Mouse (Mus musculus): ENCODE measurements at regions not wholly inside any gene's neighbourhood (a gene's known extent, or its start where the extent isn't known, plus 50 kb on each side); places are given as distances from the start of the nearest gene placed in this dataset.

DNA sequence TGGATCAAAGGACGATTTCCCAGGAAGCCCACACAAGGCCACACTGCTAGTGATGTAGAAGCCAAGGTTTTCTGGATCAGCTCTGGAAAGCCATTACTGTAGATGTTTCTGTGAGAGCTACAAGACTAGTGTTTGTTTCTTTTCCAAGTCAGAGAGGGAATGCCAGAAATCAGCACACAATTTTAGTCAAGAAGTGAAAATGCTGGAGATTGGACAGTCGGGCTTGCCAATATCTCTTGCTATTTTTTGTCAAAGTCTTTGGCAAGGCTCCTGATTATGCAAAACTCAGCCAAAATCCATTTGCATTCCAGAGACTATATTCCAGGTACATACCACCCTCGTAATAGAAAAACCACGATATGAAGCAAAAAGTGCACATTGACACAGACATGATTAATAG, 279.3 kb downstream of the Cdh9 start:
- TF ChIP-seq CTCF (IDR thresholded peaks at IDR 0.05; ENCODE audit: control insufficient read depth, insufficient read depth, insufficient replicate concordance, low read depth, low read length) (no peak), POLR2A (IDR thresholded peaks at IDR 0.05; ENCODE audit: control insufficient read depth, low read depth, low read length) (no peak)
